Mouse (Mus musculus) liver, embryonic 13.5 days (tissue): ENCODE results near the gene Olfr877. TPM values are rescaled to one million over a fixed set of nuclear protein-coding genes. Genes with fewer than 3 reads are reported as not detected.

Experiments used
- ATAC-seq: fragments of 200-750 bp; cut with Nextera tagmentation; 2 replicates; pipeline ENCODE4 v1.8.0; 2017; ENCODE audit warnings: low read depth, mild to moderate bottlenecking, moderate number of reproducible peaks, moderate library complexity
- DNase-seq: peaks from one replicate; pipeline ENCODE4 v3.0.0; 2022
- H3K27ac ChIP-seq: fragments of 300-500 bp; sonication (generic); 2 replicates; pipeline ENCODE4 v1.5.1; 2015; ENCODE audit warnings: moderate library complexity, mild to moderate bottlenecking, inconsistent platforms
- H3K27me3 ChIP-seq: fragments of 300-500 bp; sonication (generic); 2 replicates; pipeline ENCODE4 v1.6.1; 2015; ENCODE audit warnings: mild to moderate bottlenecking, inconsistent platforms
- H3K36me3 ChIP-seq: fragments of 300-500 bp; sonication (generic); 2 replicates; pipeline ENCODE4 v1.6.1; 2015; ENCODE audit warnings: mild to moderate bottlenecking, inconsistent platforms
- H3K4me1 ChIP-seq: fragments of 300-500 bp; sonication (generic); replicated peaks from 2 replicates; pipeline ENCODE4 v1.6.1; 2015; ENCODE audit warnings: inconsistent platforms
- H3K4me2 ChIP-seq: fragments of 300-500 bp; sonication (generic); 2 replicates; pipeline ENCODE4 v1.6.1; 2015; ENCODE audit warnings: inconsistent platforms, mild to moderate bottlenecking, moderate library complexity
- H3K4me3 ChIP-seq: fragments of 300-500 bp; sonication (generic); replicated peaks from 2 replicates; pipeline ENCODE4 v1.5.1; 2015; ENCODE audit warnings: mild to moderate bottlenecking, inconsistent platforms
- H3K9ac ChIP-seq: fragments of 300-500 bp; sonication (generic); 2 replicates; pipeline ENCODE4 v1.6.1; 2015; ENCODE audit warnings: mild to moderate bottlenecking, inconsistent platforms
- H3K9me3 ChIP-seq: fragments of 300-500 bp; sonication (generic); replicated peaks from 2 replicates; pipeline ENCODE4 v1.6.1; 2016; ENCODE audit warnings: inconsistent platforms
- WGBS: fragments of 180-500 bp; shearing (Covaris S2); methylation state at CpG from one replicate; pipeline ENCODE4 v1.1.7; 2015; ENCODE audit not compliant: insufficient replicate concordance; 5-methylcytosine and 5-hydroxymethylcytosine counted together
- polyA plus RNA-seq: library from polyadenylated mRNA; unstranded; fragments of >200 nt; fragmentation: Nextera tagmentation; extraction: Ambion mirVana; gene quantifications from 2 replicates; pipeline ENCODE4 v1.2.1, GENCODE M21; 2015

The Olfr877 gene
- not detected in 2 replicates for polyA plus RNA-seq

DNA sequence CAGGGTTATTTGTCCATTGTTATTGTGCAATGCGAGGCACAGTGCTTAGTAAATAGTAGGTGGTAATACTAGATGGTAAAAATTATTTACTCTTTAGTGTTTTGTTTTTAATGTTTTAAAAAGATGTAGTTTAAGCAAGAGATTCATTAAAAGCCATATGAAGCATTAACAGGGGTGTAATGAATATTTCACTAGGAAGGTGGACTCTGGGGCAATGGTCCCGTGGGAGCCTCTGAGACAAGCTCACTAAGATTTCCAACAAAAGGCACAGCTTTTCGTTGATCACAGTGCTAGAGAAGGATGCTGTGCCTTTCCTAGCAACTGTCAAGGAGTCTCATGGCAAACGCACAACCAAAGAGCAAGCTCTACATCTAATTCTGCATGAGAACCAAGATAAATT is at the start of gene Olfr877:
Olfr877 (plus strand) TSS at position 301 of the 400 bp plus-strand sequence.
- H3K4me3 ChIP-seq, result no peak within 1 kb of the TSS
- H3K27ac ChIP-seq, result no peak within 1 kb of the TSS
- 54% methylated on average over 4 of the region's 4 CpGs for WGBS
- no peaks in the 10 kb centered on the region for H3K9me3 ChIP-seq
- H3K36me3 ChIP-seq, result no peaks in the 10 kb centered on the region
- H3K4me1 ChIP-seq, result no peaks in the 10 kb centered on the region
- ATAC-seq (no peak), DNase-seq (no peak)
- H3K4me2 ChIP-seq, result no peak within 1 kb of the TSS
- H3K27me3 ChIP-seq, result no peaks in the 10 kb centered on the region
- H3K9ac ChIP-seq, result no peak within 1 kb of the TSS

DNA sequence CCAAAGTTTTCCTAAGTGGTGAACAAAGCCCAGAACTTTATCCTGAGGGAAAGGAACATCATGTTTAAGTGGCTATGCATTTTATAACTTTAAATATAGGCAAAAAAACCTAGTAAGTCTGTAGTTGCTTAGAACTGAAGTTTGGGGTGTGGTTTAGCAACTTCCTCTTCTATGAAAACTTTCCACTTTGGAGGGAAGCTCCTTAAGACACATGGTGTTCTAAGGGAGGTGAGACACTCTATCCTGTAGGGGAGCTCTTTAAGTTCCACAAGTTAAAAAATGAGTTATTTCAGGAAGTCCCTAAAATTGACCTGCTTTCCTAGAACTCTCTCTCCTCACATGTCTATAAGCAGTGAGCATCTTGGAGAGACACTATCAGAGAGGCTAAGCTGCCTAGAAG is 46.8 kb upstream of the Olfr877 start:
- no peak for ATAC-seq
- DNase-seq, result no peak
- Histone ChIP-seq H3K36me3 (no peaks in the 10 kb centered on the region), H3K9me3 (no peaks in the 10 kb centered on the region), H3K4me3 (no peak overlapping the region), H3K27ac (no peak overlapping the region), H3K9ac (no peak overlapping the region), H3K4me2 (no peak overlapping the region), H3K27me3 (no peaks in the 10 kb centered on the region), H3K4me1 (no peaks in the 10 kb centered on the region)

DNA sequence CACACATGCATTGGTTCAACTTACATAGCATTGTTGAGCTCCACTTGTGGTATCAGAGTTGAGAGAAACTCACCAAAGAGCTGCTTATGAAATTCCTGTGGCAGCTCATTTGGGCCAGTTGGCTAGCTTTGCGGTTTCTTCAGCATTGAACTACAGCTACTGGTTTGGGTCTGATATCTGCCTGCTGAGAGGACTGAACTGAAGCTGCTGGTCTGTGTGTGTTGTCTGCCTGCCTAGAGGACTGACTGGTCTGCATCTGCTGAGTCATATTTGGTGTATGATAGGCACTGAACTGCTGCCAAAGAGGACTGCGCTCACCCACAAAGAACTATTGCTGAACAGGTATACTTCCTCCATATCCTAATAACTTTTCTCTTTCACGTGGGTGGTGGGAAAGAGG is 45.6 kb upstream of the Olfr877 start:
- no peak overlapping the region for H3K9ac ChIP-seq
- no peak overlapping the region for H3K4me3 ChIP-seq
- no peak overlapping the region for H3K4me2 ChIP-seq
- H3K27me3 ChIP-seq, result no peaks in the 10 kb centered on the region
- H3K9me3 ChIP-seq, result no peaks in the 10 kb centered on the region
- no peak for ATAC-seq
- no peaks in the 10 kb centered on the region for H3K36me3 ChIP-seq
- no peaks in the 10 kb centered on the region for H3K4me1 ChIP-seq
- no peak overlapping the region for H3K27ac ChIP-seq
- 60% methylated on average over 3 of the region's 3 CpGs for WGBS
- no peak for DNase-seq

DNA sequence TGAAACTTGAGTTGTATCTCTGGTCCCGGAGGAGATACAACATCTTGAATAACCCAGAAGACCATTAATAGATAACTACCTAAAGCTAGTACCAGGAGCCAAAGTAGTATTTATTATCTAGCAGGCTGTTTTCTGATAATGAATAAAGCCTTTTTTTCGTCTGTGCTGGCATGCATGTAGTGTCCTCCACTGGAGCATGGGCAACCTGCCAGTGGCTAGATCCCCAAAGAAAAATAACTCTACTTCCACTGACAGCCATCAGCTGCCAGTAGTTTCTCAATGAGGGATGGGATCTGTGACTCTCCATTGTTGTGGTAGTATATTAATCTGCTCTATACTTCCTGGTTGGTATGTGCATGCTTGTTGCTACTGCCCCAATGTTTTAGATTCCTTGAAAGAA is 45.1 kb upstream of the Olfr877 start:
- Histone ChIP-seq H3K4me3 (no peak overlapping the region), H3K4me1 (no peaks in the 10 kb centered on the region), H3K36me3 (no peaks in the 10 kb centered on the region), H3K9ac (no peak overlapping the region), H3K4me2 (no peak overlapping the region), H3K27ac (no peak overlapping the region), H3K27me3 (no peaks in the 10 kb centered on the region), H3K9me3 (no peaks in the 10 kb centered on the region)
- ATAC-seq, result no peak
- WGBS, result 61% methylated on average over 2 of the region's 2 CpGs
- no peak for DNase-seq

DNA sequence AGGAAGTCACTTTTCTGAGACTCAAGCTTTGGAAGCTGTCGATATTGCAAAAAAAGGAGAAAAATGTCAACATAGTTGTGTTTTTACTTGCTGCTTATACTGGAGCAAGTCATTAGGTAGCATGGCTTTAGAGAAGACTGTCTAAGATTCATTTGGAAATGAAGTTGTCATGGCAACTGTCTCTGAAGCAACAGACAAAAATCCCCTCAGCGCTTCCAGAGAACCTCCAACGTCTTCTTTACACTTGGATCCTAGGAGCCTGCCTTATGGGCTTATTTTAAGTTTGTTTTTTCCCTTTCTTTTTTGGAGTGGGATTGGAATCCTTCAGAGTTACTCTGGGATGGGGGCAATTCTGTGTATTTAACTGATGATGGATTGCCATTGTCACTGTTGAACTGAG is 39.4 kb upstream of the Olfr877 start:
- H3K36me3 ChIP-seq, result no peaks in the 10 kb centered on the region
- DNase-seq (no peak), ATAC-seq (no peak)
- no peaks in the 10 kb centered on the region for H3K27me3 ChIP-seq
- no peaks in the 10 kb centered on the region for H3K9me3 ChIP-seq
- no peaks in the 10 kb centered on the region for H3K4me1 ChIP-seq
- no peak overlapping the region for H3K4me2 ChIP-seq
- H3K27ac ChIP-seq, result no peak overlapping the region
- 70% methylated on average over 3 of the region's 3 CpGs for WGBS
- no peak overlapping the region for H3K4me3 ChIP-seq
- H3K9ac ChIP-seq, result no peak overlapping the region

DNA sequence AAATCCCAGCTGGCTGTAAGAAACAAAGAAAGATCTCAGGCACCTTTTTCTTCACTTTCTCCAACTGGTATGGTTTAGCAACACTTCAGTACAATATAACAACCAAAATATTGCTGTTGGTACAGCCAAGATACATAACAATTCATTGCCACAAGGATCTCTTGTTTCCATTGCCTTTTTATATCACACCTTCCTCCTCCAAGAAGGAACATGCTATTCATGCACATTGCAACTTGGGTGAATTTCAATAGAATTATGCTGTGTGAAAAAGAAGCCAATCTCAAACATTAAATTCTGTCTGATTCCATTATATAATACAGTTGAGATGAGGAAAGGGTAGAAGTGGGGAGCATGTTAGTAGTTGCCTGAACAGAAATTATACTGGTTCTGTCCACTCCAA is 24.2 kb upstream of the Olfr877 start:
- Histone ChIP-seq H3K9me3 (no peaks in the 10 kb centered on the region), H3K27ac (no peak overlapping the region), H3K27me3 (no peaks in the 10 kb centered on the region), H3K36me3 (no peaks in the 10 kb centered on the region), H3K4me2 (no peak overlapping the region), H3K9ac (no peak overlapping the region), H3K4me3 (no peak overlapping the region), H3K4me1 (no peaks in the 10 kb centered on the region)
- DNase-seq (no peak), ATAC-seq (no peak)

DNA sequence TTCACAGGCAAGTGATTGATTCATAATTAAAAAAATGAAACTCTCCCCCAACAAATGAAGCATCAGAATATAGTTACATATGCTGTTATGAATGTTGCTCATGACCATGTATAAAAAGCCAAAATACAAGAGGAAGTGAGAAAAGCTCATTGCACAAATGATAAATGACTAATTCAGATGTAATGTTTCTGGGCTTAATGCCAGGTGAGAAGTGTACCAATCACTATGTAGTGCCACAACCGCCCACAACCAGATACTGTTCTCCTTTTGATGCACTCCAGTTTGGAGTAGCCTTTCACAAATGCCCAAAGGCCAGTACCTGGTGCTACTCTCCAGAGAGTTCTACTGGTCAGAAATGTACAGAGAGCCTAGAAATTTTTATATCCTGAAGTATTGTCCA is 20.7 kb upstream of the Olfr877 start:
- H3K4me1 ChIP-seq, result no peaks in the 10 kb centered on the region
- no peak overlapping the region for H3K4me3 ChIP-seq
- H3K9me3 ChIP-seq, result no peaks in the 10 kb centered on the region
- WGBS, result 44% methylated on average over 1 of the region's 1 CpGs
- H3K36me3 ChIP-seq, result no peaks in the 10 kb centered on the region
- H3K4me2 ChIP-seq, result no peak overlapping the region
- no peaks in the 10 kb centered on the region for H3K27me3 ChIP-seq
- no peak overlapping the region for H3K9ac ChIP-seq
- no peak overlapping the region for H3K27ac ChIP-seq
- DNase-seq (no peak), ATAC-seq (no peak)

DNA sequence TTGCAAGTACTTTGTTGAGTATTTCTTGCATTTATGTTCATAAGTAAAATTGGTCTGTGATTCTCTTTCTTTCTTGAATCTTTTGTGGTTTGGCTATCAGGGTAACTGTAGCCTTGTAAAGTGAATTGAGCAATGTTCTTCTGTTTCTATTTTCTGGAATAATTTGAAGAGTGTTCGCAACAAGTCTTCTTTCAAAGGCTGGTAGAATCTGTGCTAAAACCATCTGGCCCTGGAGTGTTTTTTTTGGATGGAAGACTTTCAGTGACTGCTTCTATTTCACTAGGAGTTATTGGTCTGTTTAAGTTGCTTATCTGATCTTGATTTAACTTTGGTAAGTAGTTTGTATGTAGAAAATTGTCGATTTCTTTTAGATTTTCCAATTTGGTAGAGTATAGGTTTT is 4.8 kb upstream of the Olfr877 start:
- ATAC-seq (no peak), DNase-seq (no peak)
- H3K9ac ChIP-seq, result no peak overlapping the region
- no peak overlapping the region for H3K27ac ChIP-seq
- H3K4me1 ChIP-seq, result no peaks in the 10 kb centered on the region
- H3K4me2 ChIP-seq, result no peak overlapping the region
- WGBS, result 59% methylated on average over 2 of the region's 2 CpGs
- no peak overlapping the region for H3K4me3 ChIP-seq
- no peaks in the 10 kb centered on the region for H3K36me3 ChIP-seq
- no peaks in the 10 kb centered on the region for H3K27me3 ChIP-seq
- H3K9me3 ChIP-seq, result no peaks in the 10 kb centered on the region

DNA sequence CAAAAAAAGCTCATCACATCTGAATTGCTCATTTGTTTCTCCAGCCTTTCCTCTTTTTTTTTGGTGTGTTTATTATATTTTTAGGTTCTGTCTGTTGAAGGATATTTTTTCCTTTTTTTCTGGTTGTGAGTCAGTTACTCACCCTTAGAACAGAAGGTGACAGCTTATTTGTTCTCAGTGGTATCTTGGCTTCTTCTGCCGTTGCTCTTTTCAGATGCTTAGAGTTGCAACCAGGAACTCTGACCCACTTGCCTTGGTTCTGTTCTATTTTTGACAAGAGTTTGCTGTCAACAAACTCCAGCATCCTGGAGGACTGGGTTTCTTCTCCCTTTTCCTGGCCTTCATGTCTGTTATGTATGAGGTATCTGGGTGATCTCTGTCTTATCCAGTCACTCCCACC is 9.3 kb downstream of the Olfr877 start:
- no peaks in the 10 kb centered on the region for H3K27me3 ChIP-seq
- no peak overlapping the region for H3K27ac ChIP-seq
- H3K4me1 ChIP-seq, result no peaks in the 10 kb centered on the region
- no peaks in the 10 kb centered on the region for H3K9me3 ChIP-seq
- no peak overlapping the region for H3K9ac ChIP-seq
- no peaks in the 10 kb centered on the region for H3K36me3 ChIP-seq
- ATAC-seq, result no peak
- no peak overlapping the region for H3K4me2 ChIP-seq
- WGBS, result 56% methylated on average over 1 of the region's 1 CpGs
- no peak overlapping the region for H3K4me3 ChIP-seq
- DNase-seq, result no peak

DNA sequence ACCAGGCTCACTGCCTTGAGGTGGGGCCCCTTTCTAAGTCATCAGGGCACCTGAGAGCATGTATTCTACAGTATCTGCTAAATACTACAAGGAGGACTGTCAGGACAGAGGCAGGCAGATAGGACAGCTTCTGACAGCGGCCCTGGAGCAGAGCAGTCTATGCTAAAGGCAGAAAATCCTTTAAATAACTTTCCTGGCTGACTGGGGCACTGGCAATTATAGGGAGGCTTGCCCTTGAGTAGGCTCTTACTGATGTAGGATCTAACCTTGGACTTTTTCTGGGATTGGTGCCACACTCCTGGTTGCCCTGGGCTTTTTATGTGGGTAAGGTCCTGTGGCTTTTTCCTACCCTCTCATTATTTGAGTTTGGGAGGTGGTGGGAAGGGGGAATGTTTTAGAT is 16.2 kb downstream of the Olfr877 start:
- 25% methylated on average over 1 of the region's 1 CpGs for WGBS
- no peak for DNase-seq

DNA sequence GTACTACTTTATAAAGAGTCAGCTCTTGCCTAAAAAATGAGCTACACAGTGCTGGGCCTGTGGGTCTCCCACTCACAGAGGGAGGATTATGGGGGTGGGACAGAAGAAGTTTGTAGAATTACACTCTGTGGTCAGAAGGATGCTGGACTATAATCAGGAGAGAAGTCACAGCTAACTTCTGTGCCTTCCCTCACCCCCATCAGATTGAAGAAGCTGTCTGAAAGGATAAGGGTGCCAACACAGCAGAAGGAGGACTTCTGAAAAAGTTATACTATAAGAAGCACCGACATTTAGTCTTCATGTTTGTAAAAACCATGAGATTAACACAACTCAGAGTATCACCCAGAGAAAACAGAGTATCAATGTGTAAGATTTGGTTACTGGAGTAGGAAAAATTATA is 17.0 kb downstream of the Olfr877 start:
- H3K9ac ChIP-seq, result no peak overlapping the region
- WGBS, result 56% methylated on average over 1 of the region's 1 CpGs
- DNase-seq, result no peak

More for the DNA sequence above, 16.2 kb downstream of the Olfr877 start:
- H3K4me2 ChIP-seq, result no peak overlapping the region
- no peaks in the 10 kb centered on the region for H3K27me3 ChIP-seq
- H3K27ac ChIP-seq, result no peak overlapping the region
- no peaks in the 10 kb centered on the region for H3K9me3 ChIP-seq
- no peaks in the 10 kb centered on the region for H3K4me1 ChIP-seq
- no peak overlapping the region for H3K9ac ChIP-seq
- no peak overlapping the region for H3K4me3 ChIP-seq
- ATAC-seq, result no peak
- no peaks in the 10 kb centered on the region for H3K36me3 ChIP-seq

DNA sequence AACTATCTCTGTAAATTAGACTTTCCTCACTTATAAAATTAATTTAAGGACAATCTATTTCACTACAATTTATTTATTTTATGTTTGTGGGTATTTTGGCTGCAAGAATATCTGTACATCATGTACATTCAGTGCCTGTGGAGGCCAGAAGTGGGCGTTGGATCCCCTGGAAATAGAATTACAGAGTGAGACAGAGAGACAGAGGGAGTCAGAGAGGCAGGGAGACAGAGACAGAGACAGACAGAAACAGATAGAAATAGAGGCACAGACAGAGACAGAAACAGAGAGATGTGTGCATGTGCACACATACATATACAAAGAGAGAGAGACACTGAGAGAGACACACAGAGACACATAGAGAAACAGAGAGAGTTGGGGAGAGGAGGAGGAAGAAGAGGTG is 17.5 kb downstream of the Olfr877 start:
- no peak overlapping the region for H3K27ac ChIP-seq
- H3K36me3 ChIP-seq, result no peaks in the 10 kb centered on the region
- H3K4me1 ChIP-seq, result no peaks in the 10 kb centered on the region
- no peak for ATAC-seq
- H3K9me3 ChIP-seq, result no peaks in the 10 kb centered on the region
- no peak overlapping the region for H3K4me2 ChIP-seq
- H3K4me3 ChIP-seq, result no peak overlapping the region
- 31% methylated on average over 1 of the region's 1 CpGs for WGBS
- H3K9ac ChIP-seq, result no peak overlapping the region
- DNase-seq, result no peak
- H3K27me3 ChIP-seq, result no peaks in the 10 kb centered on the region

More for the DNA sequence above, 17.0 kb downstream of the Olfr877 start:
- Histone ChIP-seq H3K4me1 (no peaks in the 10 kb centered on the region), H3K36me3 (no peaks in the 10 kb centered on the region), H3K27ac (no peak overlapping the region), H3K27me3 (no peaks in the 10 kb centered on the region), H3K9me3 (no peaks in the 10 kb centered on the region), H3K4me3 (no peak overlapping the region), H3K4me2 (no peak overlapping the region)
- ATAC-seq, result no peak

DNA sequence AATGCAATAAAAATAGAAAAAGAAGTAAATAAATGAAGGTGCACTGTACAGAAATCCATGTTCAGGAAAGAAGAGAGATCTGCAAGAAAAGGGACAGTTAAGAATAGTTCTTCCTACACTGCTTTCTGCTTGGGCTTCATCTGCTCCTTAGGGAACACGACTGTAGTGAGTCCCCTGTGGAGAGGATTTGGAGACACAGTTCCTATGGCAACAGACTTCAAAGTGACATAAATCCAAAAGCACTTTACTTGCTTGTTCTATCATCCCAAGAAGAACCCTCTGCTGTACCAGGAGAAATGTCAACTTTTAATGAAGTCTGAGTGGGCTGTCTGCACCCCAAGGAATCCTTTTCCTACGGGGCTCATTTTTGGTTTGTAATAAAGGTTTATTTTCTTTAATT is 36.9 kb downstream of the Olfr877 start:
- Histone ChIP-seq H3K27me3 (no peaks in the 10 kb centered on the region), H3K9me3 (no peaks in the 10 kb centered on the region), H3K9ac (no peak overlapping the region), H3K4me1 (no peaks in the 10 kb centered on the region), H3K4me2 (no peak overlapping the region), H3K36me3 (no peaks in the 10 kb centered on the region), H3K4me3 (no peak overlapping the region), H3K27ac (no peak overlapping the region)
- DNase-seq (no peak), ATAC-seq (no peak)
- 32% methylated on average over 2 of the region's 2 CpGs for WGBS
